Comparison of ENCODE assay signal across 8 mouse cellular contexts in genomic region chr17:26011841-26012460, GRCm38 (mm10). TPM values are rescaled to one million over a fixed set of nuclear protein-coding genes. Genes with fewer than 3 reads are reported as not detected.
DNase-seq lines count a peak whose midpoint lies in the region; ATAC-seq and TF ChIP-seq lines count a peak whose summit lies in the region.

No protein-coding gene starts in this region.

- H3K27me3 ChIP-seq in erythroblast, embryonic 14.5 days (ENCODE audit: control insufficient read depth): peaks cover 16% of the 10 kb centered on the region
- H3K27me3 ChIP-seq in heart, embryonic 14.5 days (ENCODE audit: control insufficient read depth, insufficient read depth, low read length): no peaks in the 10 kb centered on the region
- H3K27me3 ChIP-seq in kidney, postnatal 0 days (ENCODE audit: insufficient read depth, low read length): no peaks in the 10 kb centered on the region
- H3K27me3 ChIP-seq in liver, embryonic 14.5 days (ENCODE audit: control insufficient read depth, insufficient read depth, low read length): no peaks in the 10 kb centered on the region
- H3K27me3 ChIP-seq in neural tube, embryonic 11.5 days (ENCODE audit: control insufficient read depth, insufficient read depth, low read length): no peaks in the 10 kb centered on the region
- no peaks in the 10 kb centered on the region for H3K27me3 ChIP-seq in stomach, embryonic 16.5 days (ENCODE audit: control insufficient read depth, insufficient read depth, low read length)

- H3K36me3 ChIP-seq in erythroblast, embryonic 14.5 days (ENCODE audit: control insufficient read depth): no peaks in the 10 kb centered on the region; the same call in 1 of the 2 replicates
- peaks cover 45% of the 10 kb centered on the region for H3K36me3 ChIP-seq in heart, embryonic 14.5 days (ENCODE audit: control insufficient read depth, insufficient read depth, low read length)
- peaks cover 7% of the 10 kb centered on the region; the same call in 1 of the 2 replicates for H3K36me3 ChIP-seq in kidney, postnatal 0 days (ENCODE audit: insufficient read depth, low read length)
- H3K36me3 ChIP-seq in liver, embryonic 14.5 days (replicated peaks; ENCODE audit: control insufficient read depth, insufficient read depth, low read depth): no peaks in the 10 kb centered on the region
- peaks cover 19% of the 10 kb centered on the region for H3K36me3 ChIP-seq in neural tube, embryonic 11.5 days (ENCODE audit: control insufficient read depth, insufficient read depth, low read length)
- peaks cover 3% of the 10 kb centered on the region; the same call in 1 of the 2 replicates for H3K36me3 ChIP-seq in stomach, embryonic 16.5 days (ENCODE audit: control insufficient read depth, insufficient read depth, low read length)

- peak overlapping the region; percentile 62 for H3K4me3 ChIP-seq in erythroblast, embryonic 14.5 days (replicated peaks)
- no peak overlapping the region for H3K4me3 ChIP-seq in heart, embryonic 14.5 days (ENCODE audit: control insufficient read depth in 1 of 2, insufficient read depth in 1 of 2, low read depth in 1 of 2, low read length in 2 of 2)
- no peak overlapping the region for H3K4me3 ChIP-seq in kidney, postnatal 0 days (replicated peaks; ENCODE audit: low read depth, low read length)
- H3K4me3 ChIP-seq in liver, embryonic 14.5 days (ENCODE audit: insufficient read depth in 1 of 2, low read depth in 2 of 2, low read length in 2 of 2): peak overlapping the region; percentile 9 to 45; a peak in 2 of 4 replicates
- H3K4me3 ChIP-seq in neural tube, embryonic 11.5 days (ENCODE audit: low read depth, low read length): no peak overlapping the region
- H3K4me3 ChIP-seq in stomach, embryonic 16.5 days (replicated peaks; ENCODE audit: low read length): no peak overlapping the region

- no peaks in the 10 kb centered on the region for H3K9me3 ChIP-seq in erythroblast, embryonic 14.5 days (ENCODE audit: control insufficient read depth, low read length)
- H3K9me3 ChIP-seq in heart, embryonic 14.5 days (ENCODE audit: control insufficient read depth, low read length): no peaks in the 10 kb centered on the region
- H3K9me3 ChIP-seq in kidney, postnatal 0 days (replicated peaks; ENCODE audit: low read length): no peaks in the 10 kb centered on the region
- no peaks in the 10 kb centered on the region for H3K9me3 ChIP-seq in liver, embryonic 14.5 days (ENCODE audit: control insufficient read depth, low read length)
- H3K9me3 ChIP-seq in neural tube, embryonic 11.5 days (ENCODE audit: control insufficient read depth, low read length): no peaks in the 10 kb centered on the region
- H3K9me3 ChIP-seq in stomach, embryonic 16.5 days (replicated peaks; ENCODE audit: control insufficient read depth, low read length): no peaks in the 10 kb centered on the region

- peak; percentile 90 for DNase-seq in CD4-positive, CD25-positive, alpha-beta regulatory T cell, adult 2 months (ENCODE audit: low read depth, low spot score)
- DNase-seq in brain, adult 2 months (ENCODE audit: low read depth, low spot score): peak; percentile 89
- peak; percentile 94 for DNase-seq in kidney, postnatal 0 days (ENCODE audit: low spot score)
- peak; percentile 91 to 92 (median 92) for DNase-seq in liver, embryonic 14.5 days (ENCODE audit: low read depth in 3 of 3, low spot score in 3 of 3)
- peak; percentile 73 for DNase-seq in neural tube, embryonic 11.5 days (ENCODE audit: low spot score)

- peaks cover 41% of the 10 kb centered on the region for H3K4me1 ChIP-seq in erythroblast, embryonic 14.5 days (ENCODE audit: control insufficient read depth)
- peaks cover 3 to 7% of the 10 kb centered on the region in 2 experiments; a peak in 2 of 4 replicates for H3K4me1 ChIP-seq in heart, embryonic 14.5 days (ENCODE audit: control insufficient read depth in 2 of 2, insufficient read depth in 2 of 2, low read length in 2 of 2)
- H3K4me1 ChIP-seq in kidney, postnatal 0 days (replicated peaks; ENCODE audit: insufficient read depth, low read length): no peaks in the 10 kb centered on the region
- peaks cover 9 to 21% of the 10 kb centered on the region in 2 experiments for H3K4me1 ChIP-seq in liver, embryonic 14.5 days (replicated peaks; ENCODE audit: control insufficient read depth in 2 of 2, insufficient read depth in 2 of 2, low read length in 1 of 2)
- no peaks in the 10 kb centered on the region for H3K4me1 ChIP-seq in neural tube, embryonic 11.5 days (ENCODE audit: control insufficient read depth, insufficient read depth, low read length)
- H3K4me1 ChIP-seq in stomach, embryonic 16.5 days (ENCODE audit: control insufficient read depth, insufficient read depth, low read length): no peaks in the 10 kb centered on the region

- no peak overlapping the region for H3K9ac ChIP-seq in heart, embryonic 14.5 days (ENCODE audit: low read length)
- no peak overlapping the region for H3K9ac ChIP-seq in kidney, postnatal 0 days (ENCODE audit: low read depth, low read length)
- H3K9ac ChIP-seq in liver, embryonic 14.5 days (replicated peaks): no peak overlapping the region; the same call in 1 of the 2 replicates
- no peak overlapping the region for H3K9ac ChIP-seq in neural tube, embryonic 11.5 days (ENCODE audit: low read length)
- no peak overlapping the region for H3K9ac ChIP-seq in stomach, embryonic 16.5 days (ENCODE audit: low read length)

- 8% methylated on average over 15 of the region's 15 CpGs for WGBS in heart, embryonic 14.5 days
- 3% methylated on average over 15 of the region's 15 CpGs for WGBS in kidney, postnatal 0 days
- WGBS in liver, embryonic 14.5 days (ENCODE audit: insufficient replicate concordance): 3% methylated on average over 15 of the region's 15 CpGs
- 11% methylated on average over 15 of the region's 15 CpGs for WGBS in neural tube, embryonic 11.5 days
- WGBS in stomach, embryonic 16.5 days: 15% methylated on average over 15 of the region's 15 CpGs

- no peak overlapping the region for H3K27ac ChIP-seq in heart, embryonic 14.5 days (replicated peaks in 1 of 2; ENCODE audit: control insufficient read depth in 1 of 2, insufficient read depth in 1 of 2, low read depth in 2 of 2, low read length in 2 of 2)
- 0 out of 2 replicates have a peak overlapping the region, but pooled peaks have one; percentile 5 for H3K27ac ChIP-seq in kidney, postnatal 0 days
- H3K27ac ChIP-seq in liver, embryonic 14.5 days: peak overlapping the region; percentile 67
- no peak overlapping the region for H3K27ac ChIP-seq in neural tube, embryonic 11.5 days (ENCODE audit: low read depth, low read length)
- H3K27ac ChIP-seq in stomach, embryonic 16.5 days (ENCODE audit: low read length): no peak overlapping the region

- TF ChIP-seq CTCF in kidney, postnatal 0 days (IDR thresholded peaks at IDR 0.05; ENCODE audit: low read depth): peak; percentile 79
- TF ChIP-seq CTCF in liver, embryonic 14.5 days (IDR thresholded peaks at IDR 0.05; ENCODE audit: low read depth): peak; percentile 92

- peak overlapping the region; percentile 28 for H3K4me2 ChIP-seq in heart, embryonic 14.5 days (ENCODE audit: low read length)
- H3K4me2 ChIP-seq in kidney, postnatal 0 days (ENCODE audit: low read length): peak overlapping the region; percentile 8; the same call in 1 of the 2 replicates
- peak overlapping the region; percentile 59 for H3K4me2 ChIP-seq in liver, embryonic 14.5 days (ENCODE audit: low read depth)
- no peak overlapping the region for H3K4me2 ChIP-seq in neural tube, embryonic 11.5 days (ENCODE audit: low read depth)
- peak overlapping the region; percentile 25 for H3K4me2 ChIP-seq in stomach, embryonic 16.5 days (ENCODE audit: low read depth, low read length)

- ATAC-seq in heart, embryonic 14.5 days (ENCODE audit: insufficient number of reproducible peaks, insufficient read depth, low FRiP score, low read depth): peak; percentile 75
- peak; percentile 79 for ATAC-seq in kidney, postnatal 0 days (replicated peaks; ENCODE audit: low FRiP score, low read depth)
- peak; percentile 94 for ATAC-seq in liver, embryonic 14.5 days (ENCODE audit: insufficient read depth)
- no peak for ATAC-seq in neural tube, embryonic 11.5 days (ENCODE audit: insufficient read depth, low FRiP score, low TSS enrichment)
- peak; percentile 78 for ATAC-seq in stomach, embryonic 16.5 days (ENCODE audit: insufficient read depth, low FRiP score)

- peak; percentile 68 for TF ChIP-seq EP300 in liver, embryonic 14.5 days (IDR thresholded peaks at IDR 0.05; ENCODE audit: low read depth)

RNA-seq across cellular contexts. Expression of gene Capn15, which starts 26.4 kb away (rescaled TPM):
- polyA plus RNA-seq in erythroblast, embryonic 14.5 days (2012): 6.2 and 6.3 TPM in 2 replicates
- 11.2 and 11.3 TPM in 2 replicates for polyA plus RNA-seq in heart, embryonic 14.5 days (2014; fragmentation: Nextera tagmentation; extraction: Ambion mirVana)
- 17.0 and 19.8 TPM in 2 replicates for polyA plus RNA-seq in kidney, postnatal 0 days (2015; fragmentation: Nextera tagmentation; extraction: Ambion mirVana)
- 7.7 and 9.0 TPM in 2 replicates for polyA plus RNA-seq in liver, embryonic 14.5 days (2012; rRNA removed)
- polyA plus RNA-seq in liver, embryonic 14.5 days (2014; fragmentation: Nextera tagmentation; extraction: Ambion mirVana): 8.3 and 11.8 TPM in 2 replicates
- 21.0 and 23.3 TPM in 2 replicates for polyA plus RNA-seq in neural tube, embryonic 11.5 days (2014; fragmentation: Nextera tagmentation; extraction: Ambion mirVana)
- polyA plus RNA-seq in stomach, embryonic 16.5 days (2015; fragmentation: Nextera tagmentation; extraction: Ambion mirVana): 21.6 and 23.3 TPM in 2 replicates

RNA-seq across cellular contexts. Expression of gene Rab11fip3, which starts 57.4 kb away (rescaled TPM):
- 0.23 and 0.36 TPM in 2 replicates for polyA plus RNA-seq in erythroblast, embryonic 14.5 days (2012)
- 12.3 and 12.8 TPM in 2 replicates for polyA plus RNA-seq in heart, embryonic 14.5 days (2014; fragmentation: Nextera tagmentation; extraction: Ambion mirVana)
- 35.3 and 40.2 TPM in 2 replicates for polyA plus RNA-seq in kidney, postnatal 0 days (2015; fragmentation: Nextera tagmentation; extraction: Ambion mirVana)
- polyA plus RNA-seq in liver, embryonic 14.5 days (2012; rRNA removed): 2.1 and 2.3 TPM in 2 replicates
- 1.4 and 1.8 TPM in 2 replicates for polyA plus RNA-seq in liver, embryonic 14.5 days (2014; fragmentation: Nextera tagmentation; extraction: Ambion mirVana)
- polyA plus RNA-seq in neural tube, embryonic 11.5 days (2014; fragmentation: Nextera tagmentation; extraction: Ambion mirVana): 24.4 and 24.8 TPM in 2 replicates
- polyA plus RNA-seq in stomach, embryonic 16.5 days (2015; fragmentation: Nextera tagmentation; extraction: Ambion mirVana): 6.0 and 6.9 TPM in 2 replicates

RNA-seq across cellular contexts. Expression of gene A930017K11Rik, which starts 59.6 kb away (rescaled TPM):
- polyA plus RNA-seq in erythroblast, embryonic 14.5 days (2012): 0.25 TPM in 2 replicates
- polyA plus RNA-seq in heart, embryonic 14.5 days (2014; fragmentation: Nextera tagmentation; extraction: Ambion mirVana): 0.09 TPM in 1 of 2 replicates, not detected in the other
- 6.8 and 7.2 TPM in 2 replicates for polyA plus RNA-seq in kidney, postnatal 0 days (2015; fragmentation: Nextera tagmentation; extraction: Ambion mirVana)
- polyA plus RNA-seq in liver, embryonic 14.5 days (2012; rRNA removed): 0.16 and 0.24 TPM in 2 replicates
- 0.13 and 0.37 TPM in 2 replicates for polyA plus RNA-seq in liver, embryonic 14.5 days (2014; fragmentation: Nextera tagmentation; extraction: Ambion mirVana)
- not detected in 2 replicates for polyA plus RNA-seq in neural tube, embryonic 11.5 days (2014; fragmentation: Nextera tagmentation; extraction: Ambion mirVana)
- polyA plus RNA-seq in stomach, embryonic 16.5 days (2015; fragmentation: Nextera tagmentation; extraction: Ambion mirVana): 0.11 and 0.31 TPM in 2 replicates

Comparison
In these comparisons a context has a peak if more than half of its experiments do, and no peak if none do; other contexts are left out.
1. H3K4me3 ChIP-seq: peak in erythroblast, embryonic 14.5 days (single experiment) and liver, embryonic 14.5 days (2 of 2); none in heart, embryonic 14.5 days (0 of 2), kidney, postnatal 0 days (single experiment), neural tube, embryonic 11.5 days (single experiment) and stomach, embryonic 16.5 days (single experiment).
2. H3K27ac ChIP-seq: peak in kidney, postnatal 0 days (single experiment) and liver, embryonic 14.5 days (single experiment); none in heart, embryonic 14.5 days (0 of 2), neural tube, embryonic 11.5 days (single experiment) and stomach, embryonic 16.5 days (single experiment).
3. Peak in every context shown above with its lines, with median percentiles within 50 percentile points of each other: DNase-seq.